Mouse (Mus musculus) testis, adult 2 months (tissue): ENCODE data around the gene Zfp560. TPM values are rescaled to one million over a fixed set of nuclear protein-coding genes. Genes with fewer than 3 reads are reported as not detected.
"Not testable (repeated sequence)": the region's sequence is repeated elsewhere in the genome, so short reads cannot be mapped to it uniquely, and the experiment has no call there.

Experiments used
- H3K27ac ChIP-seq: fragments of 200-500 bp; 2 replicates; pipeline ENCODE4 v1.5.1; 2012; ENCODE audit warnings: low read depth, low read length; ENCODE audit not compliant: control insufficient read depth, insufficient read depth
- H3K27me3 ChIP-seq: fragments of 200-500 bp; 2 replicates; pipeline ENCODE4 v1.6.1; 2012; ENCODE audit warnings: mild to moderate bottlenecking, low read length, moderate library complexity; ENCODE audit not compliant: control insufficient read depth, insufficient read depth
- H3K36me3 ChIP-seq: fragments of 200-500 bp; 2 replicates; pipeline ENCODE4 v1.6.1; 2012; ENCODE audit warnings: mild to moderate bottlenecking, low read length; ENCODE audit not compliant: control insufficient read depth, insufficient read depth
- H3K4me1 ChIP-seq: fragments of 200-500 bp; 2 replicates; pipeline ENCODE4 v1.6.1; 2012; ENCODE audit warnings: low read length; ENCODE audit not compliant: control insufficient read depth, insufficient read depth
- H3K4me3 ChIP-seq: fragments of 200-500 bp; 2 replicates; pipeline ENCODE4 v1.5.1; 2012; ENCODE audit warnings: low read depth, mild to moderate bottlenecking, low read length, moderate library complexity, mixed read lengths; ENCODE audit not compliant: control insufficient read depth
- CTCF ChIP-seq: fragments of 200-500 bp; IDR thresholded peaks from 2 replicates; pipeline ENCODE4 v1.5.1; 2012; ENCODE audit warnings: low read depth, mild to moderate bottlenecking, inconsistent platforms, low read length, moderate library complexity; ENCODE audit not compliant: control insufficient read depth, insufficient read depth, insufficient replicate concordance
- POLR2A ChIP-seq: fragments of 200-500 bp; IDR thresholded peaks from 2 replicates; pipeline ENCODE4 v1.6.1; 2012; ENCODE audit warnings: low read depth, mild to moderate bottlenecking, inconsistent platforms, low read length, moderate library complexity; ENCODE audit not compliant: control insufficient read depth
- polyA plus RNA-seq: library from polyadenylated mRNA; depleted of rRNA; stranded (reverse); fragments of >200 nt; gene quantifications from 2 replicates; pipeline ENCODE4 v1.2.3, GENCODE M21; 2012; rRNA removed

The Zfp560 gene
- polyA plus RNA-seq, 1 experiment = 28.8 TPM

- no peak for TF ChIP-seq CTCF
- no peak for TF ChIP-seq POLR2A
- H3K27ac ChIP-seq = no peak overlapping the region
- no peak overlapping the region for H3K4me3 ChIP-seq
- no peaks in the 10 kb centered on the region for H3K4me1 ChIP-seq
- no peaks in the 10 kb centered on the region for H3K36me3 ChIP-seq
- no peaks in the 10 kb centered on the region for H3K27me3 ChIP-seq
These were observed 17.7 kb downstream of the Zfp560 start for GRCm38 (mm10) chr9:20367311-20367710.

- no peak overlapping the region for H3K4me3 ChIP-seq
These were observed 36.5 kb downstream of the Zfp560 start for GRCm38 (mm10) chr9:20348501-20348900.

GRCm38 (mm10) chr9:20335994-20336393, 49.0 kb downstream of the Zfp560 start, which contains the start of gene Olfr18:
Olfr18 (minus strand) TSS chr9:20336094.
- Histone ChIP-seq H3K4me3 (no peak within 1 kb of the TSS), H3K27me3 (no peaks in the 10 kb centered on the region), H3K36me3 (no peaks in the 10 kb centered on the region), H3K27ac (no peak within 1 kb of the TSS), H3K4me1 (no peaks in the 10 kb centered on the region)
- TF ChIP-seq POLR2A = no peak
- no peak for TF ChIP-seq CTCF

More at GRCm38 (mm10) chr9:20348501-20348900, 36.5 kb downstream of the Zfp560 start:
- H3K27me3 ChIP-seq = no peaks in the 10 kb centered on the region
- H3K4me1 ChIP-seq = no peaks in the 10 kb centered on the region
- H3K36me3 ChIP-seq = no peaks in the 10 kb centered on the region
- TF ChIP-seq CTCF = no peak
- no peak for TF ChIP-seq POLR2A
- H3K27ac ChIP-seq = no peak overlapping the region

GRCm38 (mm10) chr9:20298232-20298631, 86.7 kb downstream of the Zfp560 start, which contains the start of gene Olfr873:
Olfr873 (plus strand) TSS chr9:20298532.
- Histone ChIP-seq H3K27ac (no peak within 1 kb of the TSS), H3K4me1 (no peaks in the 10 kb centered on the region), H3K36me3 (no peaks in the 10 kb centered on the region), H3K4me3 (no peak within 1 kb of the TSS), H3K27me3 (no peaks in the 10 kb centered on the region)
- no peak for TF ChIP-seq CTCF
- no peak for TF ChIP-seq POLR2A

- not testable (repeated sequence) for H3K36me3 ChIP-seq, H3K4me1 ChIP-seq, H3K27me3 ChIP-seq, H3K4me3 ChIP-seq, H3K27ac ChIP-seq
These were observed 89.4 kb downstream of the Zfp560 start for GRCm38 (mm10) chr9:20295562-20295961.

Other genes starting within 250 kb of the Zfp560 start
- gene Olfr870, start 211.1 kb downstream of the Zfp560 start, polyA plus RNA-seq = not detected in 2 replicates
- not detected in 2 replicates for gene Olfr871, start 173.0 kb downstream of the Zfp560 start, polyA plus RNA-seq
- gene Olfr872, start 148.1 kb downstream of the Zfp560 start, polyA plus RNA-seq = 0.28 and 0.37 TPM in 2 replicates
- 0.15 TPM in 1 of 2 replicates, not detected in the other for gene Olfr39, start 102.8 kb downstream of the Zfp560 start, polyA plus RNA-seq
- gene Olfr873, start 86.6 kb downstream of the Zfp560 start, polyA plus RNA-seq = 0.06 and 0.23 TPM in 2 replicates
- not detected in 2 replicates for gene Olfr18, start 49.1 kb downstream of the Zfp560 start, polyA plus RNA-seq
- 1.5 and 2.3 TPM in 2 replicates for gene Zfp26, start 75.0 kb upstream of the Zfp560 start, polyA plus RNA-seq
- 8.8 and 9.4 TPM in 2 replicates for gene Zfp426, start 107.6 kb upstream of the Zfp560 start, polyA plus RNA-seq
- 2.1 and 2.5 TPM in 2 replicates for gene Zfp266, start 136.2 kb upstream of the Zfp560 start, polyA plus RNA-seq
- 2.4 and 2.8 TPM in 2 replicates for gene Zfp846, start 196.1 kb upstream of the Zfp560 start, polyA plus RNA-seq